Mouse (Mus musculus) heart, postnatal 10 days (tissue): ENCODE measurements around the gene Gm21954. TPM values are rescaled to one million over a fixed set of nuclear protein-coding genes. Genes with fewer than 3 reads are reported as not detected.
A peak's percentile ranks its signal among the peaks of the same experiment; 100 is the strongest.

Experiments
- DNase-seq, 2 experiments: peaks; one replicate each; pipeline ENCODE4 v3.0.0; 2021
- intact Hi-C: fragments of 180-260 bp; cut with DNase I; formaldehyde crosslinking; loops from one replicate; pipeline ENCODE4 v1.15.1; 2025
- total RNA-seq, 2 experiments: library from RNA; stranded (reverse); gene quantifications; 2 replicates each; pipeline ENCODE4 v1.2.3; 2021

Gene Gm21954
- total RNA-seq, 2 experiments from 2014 or later = not detected

DNA sequence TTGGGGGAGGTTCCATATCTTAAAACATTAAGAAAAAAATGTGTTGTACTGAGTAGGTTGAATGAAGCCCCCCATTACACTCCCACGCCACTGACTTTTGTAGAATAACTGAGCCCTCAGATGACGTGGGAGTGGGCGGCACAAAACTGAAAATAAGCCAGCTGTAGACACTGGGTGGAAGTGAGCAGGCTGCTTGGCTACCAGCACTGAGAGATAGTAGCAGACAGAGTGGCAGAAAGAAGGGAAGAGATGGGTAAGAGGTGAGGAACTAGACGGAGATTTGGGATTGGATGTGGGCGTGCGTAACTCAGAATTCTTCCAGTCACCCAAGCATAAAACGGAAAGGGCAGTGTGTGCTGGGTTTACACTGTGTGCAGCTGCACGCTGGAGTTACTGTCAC lies 6.2 kb downstream of the Gm21954 start:
- intact Hi-C loops = no loop called here

DNA sequence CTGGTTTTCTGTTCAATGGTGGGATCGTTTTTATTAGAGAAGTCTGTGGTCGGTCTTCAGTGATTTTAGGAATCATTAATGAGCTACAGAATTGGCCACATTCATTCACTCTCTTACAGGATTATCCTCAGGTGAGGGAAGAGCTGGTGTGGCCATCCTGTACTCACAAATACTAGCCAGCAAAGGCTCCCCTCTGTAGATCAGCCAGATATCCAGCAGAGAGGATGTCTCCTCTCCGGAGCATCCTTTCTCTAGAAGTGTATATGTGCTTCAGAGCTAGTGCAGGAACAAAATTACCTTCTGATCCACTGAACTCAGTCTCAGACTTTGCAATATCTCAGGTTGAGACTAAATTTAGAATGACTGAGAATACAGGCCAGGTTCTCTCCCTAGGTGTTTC lies 7.8 kb downstream of the Gm21954 start:
- intact Hi-C loops = no loop called here
- DNase-seq = no peak

More for the DNA sequence above, 6.2 kb downstream of the Gm21954 start:
- DNase-seq = no peak

DNA sequence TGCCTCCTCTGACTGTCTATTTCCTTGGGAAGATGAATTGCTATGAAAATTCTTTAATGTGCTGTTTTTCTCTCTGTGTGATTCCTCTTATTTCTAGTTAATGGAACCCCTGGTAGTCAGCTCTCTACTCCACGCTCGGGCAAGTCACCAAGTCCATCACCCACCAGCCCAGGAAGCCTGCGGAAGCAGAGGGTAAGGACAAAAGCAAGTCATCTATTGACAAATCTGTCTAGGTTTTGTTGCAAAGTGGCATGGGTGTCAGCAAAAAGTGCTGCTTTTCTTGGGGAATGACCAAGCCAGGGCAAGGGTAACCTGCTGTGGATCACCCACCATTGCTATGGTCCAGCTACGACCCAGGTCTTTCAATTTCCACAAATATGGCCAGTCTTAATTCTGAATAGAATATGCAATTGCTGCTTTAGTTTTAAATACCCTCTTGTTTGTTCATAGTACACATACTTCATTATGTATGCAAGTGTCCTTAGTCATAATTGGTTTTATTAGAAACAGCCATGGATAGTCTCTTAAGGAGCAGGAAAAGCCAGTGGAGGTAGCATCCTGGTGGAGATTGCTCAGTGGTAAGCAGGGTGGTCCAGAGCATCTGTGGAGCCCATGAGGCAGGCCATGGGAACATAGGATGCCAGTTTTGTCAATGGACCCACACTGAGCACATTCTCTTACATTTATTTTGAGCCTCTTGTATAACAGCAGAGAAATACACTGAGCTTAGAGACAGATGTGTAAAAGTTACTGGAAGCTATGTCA lies 8.9 kb downstream of the Gm21954 start:
- no peak for DNase-seq
- intact Hi-C loops = no loop called here

DNA sequence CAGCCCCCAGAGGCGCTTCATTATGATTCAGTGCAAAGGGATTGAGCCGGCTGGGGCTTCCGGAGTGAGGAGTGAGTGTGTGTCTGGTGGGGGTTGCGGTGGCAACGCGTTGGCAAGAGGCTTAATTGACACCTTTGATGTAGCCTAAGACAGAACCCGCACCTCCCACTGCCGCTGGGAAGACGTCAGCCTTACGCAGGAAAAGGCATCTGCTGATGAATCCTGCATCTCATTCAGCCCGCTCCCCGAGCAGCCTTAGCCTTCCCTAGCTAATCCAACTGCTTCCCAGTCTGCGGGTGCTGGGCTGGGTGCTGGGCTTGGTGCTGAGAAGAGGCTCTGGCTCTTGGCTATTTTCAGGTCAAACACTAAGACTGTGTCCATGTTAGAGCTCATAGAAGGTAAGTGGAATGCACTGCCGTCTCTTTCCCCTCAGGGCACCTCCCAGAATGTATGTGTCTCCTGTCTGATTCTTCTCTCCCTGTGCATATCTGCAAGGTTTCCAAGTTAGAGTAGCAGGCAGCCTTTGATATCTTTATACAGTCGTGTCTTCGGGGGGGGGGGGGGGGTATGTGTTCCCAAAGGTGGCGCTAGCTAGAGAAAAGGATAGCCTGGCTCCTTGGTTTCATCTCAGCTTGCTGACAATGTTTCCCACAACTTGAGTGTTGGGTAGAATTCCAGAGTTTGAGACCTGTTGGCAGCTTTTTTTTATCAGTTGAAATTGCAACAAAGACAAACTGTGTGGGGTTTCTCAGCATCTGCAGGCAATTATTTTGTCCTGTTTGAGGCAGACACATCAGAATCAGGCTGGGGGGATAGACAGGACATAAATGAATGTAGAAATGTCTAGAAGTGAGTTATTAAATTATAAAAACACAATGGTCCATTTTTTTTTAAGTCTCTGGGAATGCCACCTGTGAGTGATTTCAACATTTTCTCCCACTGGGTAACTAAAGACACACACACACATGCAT lies 10.0 kb downstream of the Gm21954 start:
- intact Hi-C loops = no loop called here
- DNase-seq = peak; percentile 8 to 26

DNA sequence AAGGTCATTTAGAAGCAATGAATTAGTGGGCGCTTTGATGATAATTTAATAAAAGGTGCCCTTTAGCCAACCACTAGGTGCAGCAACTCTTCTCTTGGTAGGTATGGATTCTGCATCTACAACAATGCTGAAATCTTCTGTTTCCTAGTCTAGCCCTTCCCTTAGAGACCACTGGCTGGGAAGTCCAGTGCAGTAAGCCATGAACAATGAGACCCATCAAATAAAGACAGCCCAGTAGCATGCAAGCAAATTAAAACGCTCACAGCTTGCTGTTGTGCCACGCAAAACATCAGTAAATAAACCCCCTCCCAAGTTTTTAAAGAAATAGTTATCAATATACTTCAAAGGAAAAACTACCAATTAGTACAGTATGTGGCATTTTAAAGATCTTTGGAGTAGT lies 10.9 kb downstream of the Gm21954 start:
- intact Hi-C loops = no loop called here
- no peak for DNase-seq

DNA sequence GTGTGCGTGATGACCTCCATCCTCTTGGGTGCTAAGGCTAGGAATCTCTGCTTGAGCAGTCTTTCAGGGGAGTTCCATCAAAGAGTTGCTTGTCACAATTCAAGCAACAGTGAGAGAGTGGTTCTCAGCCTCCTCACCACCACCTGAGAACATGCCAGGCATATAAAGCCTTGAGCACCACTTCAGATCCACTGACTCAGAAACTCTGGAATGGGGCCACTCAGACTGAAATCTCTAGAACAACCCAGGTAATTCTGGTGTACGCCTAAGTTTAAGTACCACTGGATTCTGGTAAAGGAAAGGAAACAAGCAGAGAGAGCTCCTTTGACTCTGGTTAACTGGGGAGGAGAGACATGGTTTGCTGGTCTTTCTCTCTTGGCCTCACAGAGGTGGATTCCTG lies 19.5 kb downstream of the Gm21954 start:
- intact Hi-C loops = no loop called here
- no peak for DNase-seq

DNA sequence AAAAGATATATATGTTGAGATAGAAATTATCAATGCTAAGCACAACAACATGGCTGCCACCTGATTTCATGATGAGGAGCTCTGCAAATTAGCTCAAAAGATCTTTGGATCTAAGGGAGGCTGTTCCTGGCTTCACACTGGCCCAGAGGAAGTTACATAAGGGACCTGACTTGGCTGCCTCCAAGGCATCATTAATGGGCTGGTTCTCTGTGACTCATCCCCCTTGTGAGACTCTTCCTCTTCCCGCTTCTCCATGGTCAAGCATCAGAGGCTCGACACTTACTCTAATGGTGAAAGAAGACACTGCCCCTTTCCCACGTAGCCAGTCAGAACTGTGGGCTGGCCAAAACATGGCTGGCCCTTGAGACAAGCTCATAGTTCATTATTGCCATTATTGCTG lies 20.1 kb downstream of the Gm21954 start:
- intact Hi-C loops = no loop called here
- DNase-seq = no peak

DNA sequence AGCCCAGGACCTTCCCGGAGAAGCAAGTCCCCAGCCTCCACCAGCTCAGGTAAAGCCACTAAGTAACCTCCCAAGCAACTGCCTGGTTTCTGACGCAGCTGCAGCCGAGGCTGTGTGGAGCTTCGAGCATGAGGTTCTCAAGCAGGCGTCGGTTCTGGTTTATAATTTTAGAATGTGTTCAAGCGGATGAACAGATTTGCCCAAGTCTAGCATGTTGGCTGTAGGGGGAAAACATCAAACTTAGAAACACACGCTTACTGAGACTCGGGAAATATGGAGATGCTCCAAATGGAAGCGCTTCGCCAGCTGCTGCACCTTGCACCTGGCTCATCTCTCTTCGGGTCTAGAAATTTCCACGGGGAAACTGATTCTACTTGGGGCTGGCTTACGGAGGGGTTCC lies 21.0 kb downstream of the Gm21954 start:
- DNase-seq = no peak
- intact Hi-C loops = no loop called here

DNA sequence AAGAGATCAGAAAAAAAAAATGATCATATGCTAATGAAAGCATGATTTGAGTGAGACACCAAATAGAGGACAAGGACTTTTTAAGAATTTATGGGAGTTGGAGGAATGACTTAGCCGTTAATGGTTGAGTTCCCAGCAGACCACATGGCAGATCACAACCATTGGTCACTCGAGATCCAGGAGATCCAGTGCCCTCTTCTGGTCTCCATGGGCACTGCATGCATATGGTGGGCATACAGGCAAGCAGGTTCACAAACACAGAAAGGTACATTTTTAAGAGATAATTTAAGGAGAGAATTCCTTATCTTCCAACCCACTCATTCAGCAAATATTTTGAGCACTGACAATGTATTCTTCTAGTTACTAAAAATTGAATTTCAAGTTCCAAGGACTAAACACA lies 22.9 kb downstream of the Gm21954 start:
- intact Hi-C loops = no loop called here
- no peak for DNase-seq

DNA sequence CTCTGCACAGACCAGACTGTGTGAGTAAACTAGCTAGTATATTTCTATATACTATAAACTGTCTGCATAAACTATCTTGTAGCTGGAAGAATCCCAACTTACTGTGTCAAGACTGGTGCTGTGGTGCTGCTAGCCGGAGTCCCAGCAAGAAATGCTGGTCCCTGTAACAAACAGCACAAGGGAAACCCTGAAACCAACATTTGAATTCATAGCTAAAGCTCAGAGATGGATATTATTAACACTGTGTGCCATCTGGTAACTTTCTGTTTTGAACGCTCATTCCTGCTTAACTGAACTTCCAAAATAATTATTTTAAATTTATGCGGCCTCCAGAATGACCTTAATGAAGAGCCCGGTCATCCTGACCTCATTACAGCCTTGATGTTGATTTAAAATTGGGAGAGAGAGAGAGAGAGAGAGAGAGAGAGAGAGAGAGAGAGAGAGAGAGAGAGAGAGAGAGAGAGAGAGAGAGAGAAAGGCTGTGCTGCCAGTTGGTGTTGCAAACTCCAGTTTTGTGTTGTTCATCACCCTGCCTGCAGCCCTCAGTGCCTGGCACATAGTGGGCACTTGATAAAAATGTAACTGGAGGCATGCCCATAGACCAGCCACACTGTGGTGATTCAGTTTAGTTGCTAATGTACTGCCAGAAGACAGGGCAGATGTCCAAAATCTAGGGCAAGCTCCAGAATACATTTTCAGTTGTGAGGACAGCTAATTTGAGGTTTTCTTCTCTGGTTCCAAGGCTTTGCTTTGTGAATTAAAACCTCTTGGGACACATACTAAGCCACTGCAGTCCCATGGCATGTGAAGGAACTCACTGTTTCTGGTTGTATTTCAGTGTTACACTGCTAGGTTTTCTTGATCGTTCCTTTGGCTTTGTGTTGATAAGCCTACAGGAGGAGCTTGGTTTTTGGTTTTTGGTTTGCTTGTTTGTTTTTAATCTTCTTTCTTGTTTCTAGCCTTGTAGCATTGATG lies 24.2 kb downstream of the Gm21954 start:
- intact Hi-C loops = no loop called here
- peak; percentile 68 to 82 for DNase-seq

DNA sequence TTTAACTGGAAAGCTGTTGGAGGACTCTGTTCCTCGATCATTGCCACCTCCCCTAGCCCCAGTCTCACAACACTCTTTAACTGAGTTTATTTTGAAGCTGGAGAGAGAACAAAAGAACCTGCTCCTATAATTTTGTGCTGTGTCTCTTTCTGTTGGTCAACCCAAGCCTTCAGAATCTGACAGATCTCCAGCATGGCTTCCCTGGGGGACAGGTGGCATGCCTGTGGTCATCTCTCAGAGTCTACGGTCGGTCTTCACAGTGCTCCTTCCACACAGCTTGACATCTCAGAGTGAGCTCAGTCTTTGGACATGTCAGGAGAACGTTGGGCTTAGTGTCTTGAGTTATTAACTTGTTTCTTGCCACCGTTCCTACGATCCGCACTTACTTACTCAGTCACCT lies 25.3 kb downstream of the Gm21954 start:
- intact Hi-C loops = no loop called here
- DNase-seq = no peak

DNA sequence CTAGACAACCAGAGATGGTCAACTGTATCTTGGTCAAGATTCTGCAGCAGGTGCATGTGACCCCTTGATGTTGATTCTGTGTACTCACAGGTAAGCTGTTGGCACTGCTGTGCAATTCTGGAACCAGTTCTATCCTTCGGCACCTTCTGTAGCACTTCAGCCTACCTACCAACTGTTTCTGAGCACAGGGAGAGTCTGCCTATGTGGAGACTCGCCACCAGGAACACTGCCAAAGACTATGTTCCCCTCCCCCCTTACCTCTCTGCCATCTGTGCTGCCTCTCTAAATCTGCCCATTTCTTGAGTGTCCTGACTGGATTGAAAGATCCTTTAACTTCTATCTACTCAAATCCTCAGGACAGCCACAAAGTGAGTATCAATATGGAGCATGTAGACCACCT lies 28.3 kb downstream of the Gm21954 start:
- intact Hi-C loops = no loop called here
- DNase-seq = no peak

DNA sequence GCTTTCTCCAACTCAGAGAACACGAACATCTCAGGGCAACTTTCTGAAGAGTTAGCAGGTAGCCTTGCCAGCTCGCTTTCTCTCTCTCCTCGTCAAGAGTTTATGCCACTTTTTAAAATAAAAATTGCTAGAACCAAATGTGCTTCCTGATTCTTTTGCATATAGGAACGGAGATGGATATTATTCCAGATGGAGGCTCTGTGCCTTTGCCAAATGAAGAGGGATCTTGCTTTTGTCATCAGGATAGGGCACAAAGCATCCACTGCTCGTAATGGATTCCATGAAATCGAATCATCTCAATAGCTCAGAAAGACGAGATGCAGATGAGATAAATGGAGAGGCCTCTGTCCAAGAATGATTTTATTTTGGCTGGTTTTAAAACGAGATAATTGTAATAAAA lies 28.7 kb downstream of the Gm21954 start:
- intact Hi-C loops = no loop called here

DNA sequence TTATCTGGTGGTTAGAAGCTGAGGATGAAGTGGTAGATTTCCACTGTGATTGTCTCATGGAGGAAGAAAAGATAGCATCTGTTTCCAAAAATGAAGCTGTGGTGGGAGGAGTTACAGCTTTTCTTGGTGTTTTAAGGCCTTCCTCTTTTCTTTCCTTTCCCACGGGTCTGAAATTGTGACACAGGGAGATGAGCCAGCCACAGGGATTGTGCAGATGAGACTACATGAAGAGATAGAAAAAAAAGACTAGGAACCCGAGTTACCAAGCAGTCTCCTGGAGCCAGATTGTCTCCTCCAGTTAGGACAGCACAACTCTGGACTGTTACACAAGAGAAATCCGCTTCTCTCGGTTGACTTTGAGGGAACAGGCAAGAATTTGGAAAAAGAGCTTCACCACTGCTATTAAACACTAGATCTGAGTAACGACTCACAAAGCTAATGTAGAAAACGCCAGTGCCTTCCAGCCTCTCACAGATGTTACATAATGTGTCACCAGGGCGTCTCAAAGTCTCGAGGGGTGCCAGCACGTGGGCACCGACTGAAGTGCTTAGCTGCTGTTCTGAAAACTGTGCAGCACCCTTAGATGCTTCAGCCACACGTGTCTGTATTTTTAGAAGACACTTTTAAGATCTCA lies 29.9 kb downstream of the Gm21954 start:
- intact Hi-C loops = no loop called here
- no peak for DNase-seq

More for the DNA sequence above, 28.7 kb downstream of the Gm21954 start:
- no peak for DNase-seq

DNA sequence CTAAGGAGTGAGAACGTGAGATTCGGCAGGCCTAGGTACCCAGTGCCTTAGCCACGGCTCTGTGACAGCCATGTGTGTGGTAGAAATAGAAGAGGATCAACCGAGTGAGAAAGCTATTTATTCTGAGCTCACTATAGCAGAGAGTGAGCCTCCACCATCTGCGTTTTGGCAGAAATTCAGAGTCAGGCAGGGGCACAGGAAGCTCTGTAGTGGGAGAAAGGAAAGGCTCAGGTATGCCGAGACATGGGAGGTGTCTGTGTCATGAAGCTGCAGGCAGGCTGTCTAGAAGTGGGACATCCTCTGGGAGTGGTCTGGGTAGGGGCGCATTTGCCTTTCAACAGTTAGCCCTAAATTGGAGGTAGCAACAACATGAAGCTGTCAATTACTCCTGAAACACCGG lies 31.7 kb downstream of the Gm21954 start:
- DNase-seq = no peak
- intact Hi-C loops = no loop called here

DNA sequence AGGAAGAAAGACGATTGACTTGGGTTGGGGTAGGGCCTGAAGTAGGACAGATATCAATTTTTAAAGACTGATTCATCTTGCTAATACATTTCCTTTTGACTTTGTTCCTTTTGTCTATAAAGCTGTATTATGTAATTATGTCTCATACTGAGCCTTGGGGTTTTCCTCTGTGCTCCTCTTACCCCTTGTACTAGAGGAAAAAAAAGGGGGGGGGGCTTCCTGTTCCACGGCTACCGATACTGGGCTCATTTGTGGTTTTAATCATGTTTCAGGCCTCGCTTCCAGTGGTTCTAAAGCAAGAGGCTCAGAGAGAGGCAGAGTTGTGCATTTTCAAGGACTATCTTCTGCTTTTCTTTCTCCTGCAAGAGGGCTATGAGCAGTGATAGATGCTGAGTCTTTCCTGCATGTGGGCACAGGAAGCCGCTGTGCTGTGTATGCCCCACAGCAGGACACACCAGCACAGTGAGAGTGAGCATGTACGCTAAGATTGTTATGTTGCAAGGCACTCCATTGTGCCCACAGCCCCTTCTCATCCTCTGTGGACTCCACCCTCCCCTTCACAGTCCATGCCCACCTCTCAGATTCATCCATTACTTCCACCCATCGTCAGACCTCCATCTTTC lies 33.1 kb downstream of the Gm21954 start:
- no peak for DNase-seq
- intact Hi-C loops = no loop called here

DNA sequence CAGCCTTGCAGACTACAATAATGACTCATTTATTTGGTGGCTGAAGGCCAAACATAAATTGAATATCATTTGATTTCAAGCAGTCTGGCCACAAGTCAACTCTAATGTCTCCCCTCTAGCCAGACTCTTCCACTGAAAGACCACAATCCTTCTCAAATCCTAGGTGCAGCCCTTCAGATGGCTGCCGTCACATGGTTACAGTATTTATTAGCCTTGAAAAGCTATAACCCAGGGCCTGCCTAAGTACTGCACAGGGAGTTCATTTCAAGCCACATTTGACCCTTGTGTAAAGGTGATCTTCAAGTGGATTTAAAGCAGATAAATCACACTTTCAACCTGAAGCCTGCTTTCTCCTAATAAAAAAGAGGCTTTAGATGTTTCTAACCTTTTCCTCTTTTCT lies 37.7 kb downstream of the Gm21954 start:
- intact Hi-C loops = no loop called here
- DNase-seq = no peak

DNA sequence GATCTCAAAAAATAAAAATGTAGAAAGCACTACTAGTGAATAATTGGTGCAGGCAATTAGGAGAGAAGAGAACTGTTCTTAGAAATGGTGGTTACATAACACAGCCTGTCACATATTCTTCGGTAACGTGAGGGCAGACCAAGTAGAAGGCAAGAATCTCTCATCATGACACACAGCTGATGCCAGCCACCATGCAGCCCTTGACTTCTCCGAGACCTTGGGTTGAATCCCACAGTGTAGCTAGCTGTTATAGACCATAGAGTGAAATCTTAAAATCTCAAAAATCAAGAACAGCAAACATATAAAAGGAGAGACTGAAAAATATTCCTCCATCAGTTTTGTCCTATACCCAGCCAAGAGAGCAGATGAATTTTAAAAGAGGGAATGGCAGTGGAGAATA lies 40.8 kb downstream of the Gm21954 start:
- no peak for DNase-seq
- intact Hi-C loops = no loop called here

DNA sequence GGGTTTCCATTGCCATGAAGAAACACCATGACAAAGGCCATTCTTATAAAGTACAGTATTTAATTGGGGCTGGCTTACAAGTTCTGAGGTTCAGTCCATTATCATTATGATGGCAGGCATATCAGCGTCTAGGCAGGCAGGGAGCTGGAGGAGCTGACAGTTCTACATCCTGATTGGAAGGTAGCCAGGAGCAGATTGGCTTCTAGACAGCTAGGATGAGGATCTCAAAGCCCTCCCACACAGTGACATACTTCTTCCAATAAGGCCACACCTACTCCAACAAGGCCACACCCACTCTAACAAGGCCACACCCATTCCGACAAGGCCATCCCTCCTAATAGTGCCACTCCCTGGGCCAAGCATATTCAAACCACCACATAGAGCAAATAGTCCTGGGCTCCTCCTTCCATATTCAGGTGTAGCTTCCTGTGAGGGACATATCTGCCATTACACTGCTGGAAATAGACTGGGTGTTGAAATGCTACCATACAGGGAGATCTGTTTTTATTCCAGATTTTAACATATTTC lies 41.9 kb downstream of the Gm21954 start:
- intact Hi-C loops = no loop called here
- no peak for DNase-seq
